Mouse (Mus musculus): ENCODE measurements around the gene Noxo1. TPM values are rescaled to one million over a fixed set of nuclear protein-coding genes. Genes with fewer than 3 reads are reported as not detected.
"Not testable (repeated sequence)": the region's sequence is repeated elsewhere in the genome, so short reads cannot be mapped to it uniquely, and the experiment has no call there.

Gene Noxo1
- polyA plus RNA-seq, 1 experiment, result 5.2 TPM

DNA sequence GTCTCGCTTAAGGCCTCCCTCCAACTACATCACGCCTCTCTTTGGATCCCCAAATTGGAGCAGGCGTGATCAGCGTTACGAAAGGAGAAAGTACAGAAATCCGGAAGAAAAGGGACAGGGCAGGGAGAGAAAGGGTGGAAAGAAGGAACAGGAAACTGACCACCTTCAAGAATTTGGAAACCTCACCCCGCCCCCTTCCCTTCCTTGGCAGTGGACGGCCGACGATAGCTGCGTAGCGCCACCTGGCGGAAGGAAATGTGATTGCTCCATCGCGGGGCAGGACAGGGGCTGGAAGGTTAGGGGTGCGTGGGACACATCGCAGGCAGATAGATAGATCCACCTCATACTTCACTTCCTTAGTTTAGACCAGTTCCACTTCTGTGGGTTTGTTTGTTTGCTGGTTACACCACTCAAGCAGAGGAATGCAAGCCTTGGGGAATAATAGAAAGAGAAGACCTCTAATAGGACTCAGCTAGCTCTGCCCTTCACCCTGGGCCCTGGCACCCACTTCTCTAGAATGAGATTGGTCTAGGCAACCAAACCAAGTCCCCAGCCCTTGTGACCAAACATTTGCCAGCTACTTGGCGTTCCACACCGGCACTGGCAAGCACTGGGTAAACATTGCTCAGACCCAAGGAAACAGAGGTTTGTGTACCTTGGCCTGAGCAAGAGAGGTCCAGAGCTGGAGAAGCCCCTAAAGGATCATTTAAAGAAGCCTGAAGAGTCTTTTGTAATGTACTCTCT, 41.9 kb upstream of the Noxo1 start:
- H3K4me3 ChIP-seq (ENCODE audit: insufficient read depth, low read length), result no peak overlapping the region
- TF ChIP-seq CTCF (IDR thresholded peaks at IDR 0.05; ENCODE audit: extremely low read depth, insufficient read depth, low read length) (peak; percentile 87), POLR2A (IDR thresholded peaks at IDR 0.05; ENCODE audit: extremely low read depth, insufficient read depth, low read length) (no peak)
- H3K4me1 ChIP-seq (ENCODE audit: control insufficient read depth, insufficient read depth, low read length), result peaks cover 6% of the 10 kb centered on the region; the same call in 1 of the 2 replicates
- H3K27ac ChIP-seq (ENCODE audit: insufficient read depth, low read length), result no peak overlapping the region

DNA sequence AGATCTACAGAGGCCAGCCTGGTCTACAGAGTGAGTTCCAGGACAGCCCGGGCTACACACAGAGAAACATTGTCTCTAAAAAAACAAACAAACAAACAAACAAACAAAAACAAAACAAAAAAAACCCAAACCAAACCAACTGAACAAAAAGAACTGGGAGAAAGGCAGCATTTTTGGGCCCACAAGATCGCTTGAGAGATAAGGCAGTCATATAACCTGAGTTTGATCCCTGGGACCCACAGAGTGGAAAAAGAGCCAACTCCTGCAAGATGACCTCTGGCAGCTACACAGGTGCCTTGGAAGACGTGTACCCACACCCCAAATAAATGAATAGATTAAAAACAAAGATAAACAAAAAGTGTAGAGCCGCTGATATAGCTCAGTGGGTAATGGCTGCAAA, 41.1 kb upstream of the Noxo1 start:
- no peak overlapping the region for H3K4me3 ChIP-seq (ENCODE audit: insufficient read depth, low read length)
- no peak for TF ChIP-seq POLR2A (IDR thresholded peaks at IDR 0.05; ENCODE audit: extremely low read depth, insufficient read depth, low read length)
- no peak for TF ChIP-seq CTCF (IDR thresholded peaks at IDR 0.05; ENCODE audit: extremely low read depth, insufficient read depth, low read length)

GRCm38 (mm10) chr17:24658017-24658758, 37.8 kb upstream of the Noxo1 start, which contains the start of gene Npw:
Npw (minus strand) TSS chr17:24658457.
- H3K27ac ChIP-seq (ENCODE audit: insufficient read depth, low read length), result no peak within 1 kb of the TSS
- no peak for TF ChIP-seq POLR2A (IDR thresholded peaks at IDR 0.05; ENCODE audit: extremely low read depth, insufficient read depth, low read length)
- no peak for TF ChIP-seq CTCF (IDR thresholded peaks at IDR 0.05; ENCODE audit: extremely low read depth, insufficient read depth, low read length)
- no peak within 1 kb of the TSS for H3K4me3 ChIP-seq (ENCODE audit: insufficient read depth, low read length)
- H3K4me1 ChIP-seq (ENCODE audit: control insufficient read depth, insufficient read depth, low read length), result peaks cover 2% of the 10 kb centered on the region; the same call in 1 of the 2 replicates

More for the DNA sequence above, 41.1 kb upstream of the Noxo1 start:
- H3K4me1 ChIP-seq (ENCODE audit: control insufficient read depth, insufficient read depth, low read length), result peaks cover 4% of the 10 kb centered on the region; the same call in 1 of the 2 replicates
- no peak overlapping the region for H3K27ac ChIP-seq (ENCODE audit: insufficient read depth, low read length)

DNA sequence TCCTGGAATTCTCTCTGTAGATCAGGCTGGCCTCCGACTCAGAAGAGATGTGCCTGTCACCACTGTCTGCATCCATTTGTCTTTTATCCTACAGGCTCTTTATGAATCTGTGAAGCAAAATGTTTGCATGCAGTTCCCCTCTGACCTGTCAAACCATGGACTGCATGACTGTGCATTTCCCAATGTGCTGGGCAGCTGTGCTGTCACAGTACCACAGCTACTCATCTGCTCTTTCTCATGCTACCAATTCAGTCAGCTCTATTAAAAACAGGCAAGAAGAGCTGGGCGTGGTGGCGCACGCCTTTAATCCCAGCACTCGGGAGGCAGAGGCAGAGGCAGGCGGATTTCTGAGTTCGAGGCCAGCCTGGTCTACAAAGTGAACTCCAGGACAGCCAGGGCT, 29.0 kb upstream of the Noxo1 start:
- H3K27ac ChIP-seq (ENCODE audit: insufficient read depth, low read length); H3K4me1 ChIP-seq (ENCODE audit: control insufficient read depth, insufficient read depth, low read length); H3K4me3 ChIP-seq (ENCODE audit: insufficient read depth, low read length): not testable (repeated sequence)

- TF ChIP-seq POLR2A (IDR thresholded peaks at IDR 0.05; ENCODE audit: extremely low read depth, insufficient read depth, low read length) (no peak), CTCF (IDR thresholded peaks at IDR 0.05; ENCODE audit: extremely low read depth, insufficient read depth, low read length) (peak; percentile 76)
- Histone ChIP-seq H3K27ac (ENCODE audit: insufficient read depth, low read length) (no peak overlapping the region), H3K4me3 (ENCODE audit: insufficient read depth, low read length) (no peak overlapping the region), H3K4me1 (ENCODE audit: control insufficient read depth, insufficient read depth, low read length) (peaks cover 5% of the 10 kb centered on the region; the same call in 1 of the 2 replicates)
Observed at GRCm38 (mm10) chr17:24667416-24667815, 28.6 kb upstream of the Noxo1 start.

- Histone ChIP-seq H3K27ac (ENCODE audit: insufficient read depth, low read length) (peak overlapping the region; percentile 68; the same call in 1 of the 2 replicates), H3K4me3 (ENCODE audit: insufficient read depth, low read length) (peak overlapping the region; percentile 50)
- not testable (repeated sequence) for H3K4me1 ChIP-seq (ENCODE audit: control insufficient read depth, insufficient read depth, low read length)
Observed at GRCm38 (mm10) chr17:24669214-24669544, 26.9 kb upstream of the Noxo1 start.

DNA sequence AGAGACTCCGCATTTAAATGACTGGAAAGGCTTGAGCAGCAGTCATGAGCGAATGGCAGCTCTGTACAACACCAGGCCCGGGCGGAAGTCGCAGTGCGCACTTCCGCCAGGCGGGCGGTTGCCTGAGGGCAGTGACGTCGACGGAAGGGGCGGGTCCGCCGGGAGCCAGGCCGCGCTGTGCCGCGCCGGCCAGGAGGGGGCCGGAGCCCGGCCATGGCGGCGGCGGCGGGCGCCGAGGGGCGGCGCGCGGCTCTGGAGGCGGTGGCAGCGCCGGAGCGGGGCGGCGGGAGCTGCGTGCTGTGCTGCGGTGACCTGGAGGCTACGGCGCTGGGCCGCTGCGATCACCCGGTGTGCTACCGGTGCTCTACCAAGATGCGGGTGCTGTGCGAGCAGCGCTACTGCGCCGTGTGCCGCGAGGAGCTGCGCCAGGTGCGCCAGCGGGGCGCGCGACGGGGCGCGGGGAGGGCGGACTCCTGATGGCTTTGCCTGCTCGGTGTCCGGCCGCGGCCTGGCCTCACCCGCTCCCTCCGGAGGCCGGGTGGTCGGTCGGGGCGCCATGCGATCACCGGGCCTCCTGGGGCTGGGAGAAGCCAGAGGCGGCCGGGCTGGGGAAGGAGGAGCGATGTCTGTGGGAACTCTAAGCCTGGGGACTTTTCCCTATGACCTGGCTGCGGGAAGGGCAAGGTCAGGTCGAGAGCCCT, 26.3 kb upstream of the Noxo1 start, which contains the start of gene Zfp598:
Gene Zfp598 (plus strand): TSS at position 143 of the 701 bp plus-strand sequence.
- Histone ChIP-seq H3K4me3 (ENCODE audit: insufficient read depth, low read length) (peak within 1 kb of the TSS; percentile 50), H3K27ac (ENCODE audit: insufficient read depth, low read length) (peak within 1 kb of the TSS; percentile 68; the same call in 1 of the 2 replicates), H3K4me1 (ENCODE audit: control insufficient read depth, insufficient read depth, low read length) (peaks cover 7% of the 10 kb centered on the region)
- TF ChIP-seq CTCF (IDR thresholded peaks at IDR 0.05; ENCODE audit: extremely low read depth, insufficient read depth, low read length) (no peak), POLR2A (IDR thresholded peaks at IDR 0.05; ENCODE audit: extremely low read depth, insufficient read depth, low read length) (peak; percentile 96)

DNA sequence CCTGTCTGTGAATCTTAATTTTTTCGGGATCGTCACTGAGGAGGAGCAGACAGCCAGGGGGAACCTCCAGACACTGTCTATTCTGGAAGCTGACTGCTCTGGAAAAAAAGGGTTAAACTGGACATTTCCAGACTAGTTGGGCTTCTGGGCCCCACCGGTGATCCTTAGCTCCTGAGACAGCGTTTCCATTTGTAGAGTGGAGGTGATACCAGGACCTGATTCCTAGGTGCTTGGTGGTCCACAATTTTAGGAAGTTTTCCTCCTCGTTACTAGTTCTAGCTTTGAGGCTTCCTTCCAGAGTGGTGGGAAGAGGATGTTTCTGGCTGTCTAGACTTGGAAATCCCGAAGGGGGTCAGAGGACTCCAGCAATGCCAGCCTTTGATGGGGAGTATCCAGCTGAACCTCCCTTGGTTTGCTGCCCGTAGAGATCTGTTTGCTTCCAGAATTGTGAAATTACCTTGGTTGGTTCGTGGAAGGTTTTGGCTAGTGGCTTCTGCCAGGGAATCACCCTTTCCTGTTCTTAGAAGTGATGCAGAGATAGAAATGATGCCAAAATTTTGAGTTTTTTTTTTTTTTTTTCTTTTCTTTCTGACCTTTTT, 25.7 kb upstream of the Noxo1 start:
- no peak for TF ChIP-seq CTCF (IDR thresholded peaks at IDR 0.05; ENCODE audit: extremely low read depth, insufficient read depth, low read length)
- TF ChIP-seq POLR2A (IDR thresholded peaks at IDR 0.05; ENCODE audit: extremely low read depth, insufficient read depth, low read length), result no peak
- H3K4me1 ChIP-seq (ENCODE audit: control insufficient read depth, insufficient read depth, low read length), result peaks cover 7% of the 10 kb centered on the region
- peak overlapping the region; percentile 50 for H3K4me3 ChIP-seq (ENCODE audit: insufficient read depth, low read length)
- H3K27ac ChIP-seq (ENCODE audit: insufficient read depth, low read length), result no peak overlapping the region

DNA sequence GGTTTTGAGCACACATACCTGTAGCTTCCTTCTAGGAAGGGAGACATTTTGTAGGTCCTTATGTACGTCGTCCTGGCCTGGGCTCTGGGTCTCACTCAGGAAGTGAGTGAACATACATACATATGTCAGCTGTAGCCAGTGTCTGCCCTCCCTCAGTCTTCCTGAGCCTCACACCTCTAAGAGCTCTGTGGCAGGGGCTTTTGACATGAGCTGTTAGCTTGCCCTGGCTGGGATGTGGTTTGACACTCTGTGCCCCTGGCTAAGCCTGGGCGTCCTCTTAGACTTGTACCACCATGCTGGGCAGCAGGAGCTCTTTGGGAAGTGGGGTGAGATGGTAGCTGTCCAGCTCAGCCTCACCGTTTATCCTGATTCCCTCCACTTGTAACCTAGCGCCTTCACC, 24.7 kb upstream of the Noxo1 start:
- no peak overlapping the region for H3K27ac ChIP-seq (ENCODE audit: insufficient read depth, low read length)
- peaks cover 9% of the 10 kb centered on the region for H3K4me1 ChIP-seq (ENCODE audit: control insufficient read depth, insufficient read depth, low read length)
- no peak for TF ChIP-seq CTCF (IDR thresholded peaks at IDR 0.05; ENCODE audit: extremely low read depth, insufficient read depth, low read length)
- no peak for TF ChIP-seq POLR2A (IDR thresholded peaks at IDR 0.05; ENCODE audit: extremely low read depth, insufficient read depth, low read length)
- no peak overlapping the region for H3K4me3 ChIP-seq (ENCODE audit: insufficient read depth, low read length)
